Mouse (Mus musculus): ENCODE measurements around the gene St6galnac5. TPM values are rescaled to one million over a fixed set of nuclear protein-coding genes. Genes with fewer than 3 reads are reported as not detected.
A peak's percentile ranks its signal among the peaks of the same experiment; 100 is the strongest.

The St6galnac5 gene
- total and polyA plus RNA-seq, 2 experiments from 2014 or later = 12.4 to 12.9 TPM

- no peak overlapping the region for H3K4me3 ChIP-seq (ENCODE audit: low read length)
- no peaks in the 10 kb centered on the region for H3K36me3 ChIP-seq (ENCODE audit: insufficient read depth, low read length)
- no peaks in the 10 kb centered on the region for H3K27me3 ChIP-seq (ENCODE audit: insufficient read depth, low read length)
- no peak for ATAC-seq
- WGBS = 65% methylated on average over 3 of the region's 3 CpGs
- no peak overlapping the region for H3K27ac ChIP-seq
- no peak overlapping the region for H3K4me2 ChIP-seq (ENCODE audit: low read depth, low read length)
- DNase-seq (ENCODE audit: low spot score) = no peak
- no peaks in the 10 kb centered on the region for H3K9me3 ChIP-seq (ENCODE audit: low read length)
- no peak for TF ChIP-seq CTCF (IDR thresholded peaks at IDR 0.05; ENCODE audit: low read depth)
- no peak overlapping the region for H3K9ac ChIP-seq (replicated peaks; ENCODE audit: low read length)
- H3K4me1 ChIP-seq (ENCODE audit: insufficient read depth, low read length) = no peaks in the 10 kb centered on the region
Observed at GRCm38 (mm10) chr3:152944766-152945165, 37.3 kb downstream of the St6galnac5 start.

GRCm38 (mm10) chr3:152942985-152943384, 39.1 kb downstream of the St6galnac5 start:
- H3K9me3 ChIP-seq (ENCODE audit: low read length) = no peaks in the 10 kb centered on the region
- TF ChIP-seq CTCF (IDR thresholded peaks at IDR 0.05; ENCODE audit: low read depth) = no peak
- no peak overlapping the region for H3K4me3 ChIP-seq (ENCODE audit: low read length)
- H3K36me3 ChIP-seq (ENCODE audit: insufficient read depth, low read length) = no peaks in the 10 kb centered on the region
- H3K27me3 ChIP-seq (ENCODE audit: insufficient read depth, low read length) = no peaks in the 10 kb centered on the region
- no peaks in the 10 kb centered on the region for H3K4me1 ChIP-seq (ENCODE audit: insufficient read depth, low read length)
- H3K4me2 ChIP-seq (ENCODE audit: low read depth, low read length) = no peak overlapping the region
- ATAC-seq = 0 out of 2 replicates have a peak, but pooled peaks have one; percentile 46
- H3K27ac ChIP-seq = no peak overlapping the region
- DNase-seq (ENCODE audit: low spot score) = no peak
- H3K9ac ChIP-seq (replicated peaks; ENCODE audit: low read length) = no peak overlapping the region
- WGBS = 55% methylated on average over 11 of the region's 11 CpGs

GRCm38 (mm10) chr3:152941671-152942070, 40.4 kb downstream of the St6galnac5 start:
- Histone ChIP-seq H3K4me1 (ENCODE audit: insufficient read depth, low read length) (no peaks in the 10 kb centered on the region), H3K36me3 (ENCODE audit: insufficient read depth, low read length) (no peaks in the 10 kb centered on the region), H3K9me3 (ENCODE audit: low read length) (no peaks in the 10 kb centered on the region), H3K4me3 (ENCODE audit: low read length) (no peak overlapping the region), H3K9ac (replicated peaks; ENCODE audit: low read length) (no peak overlapping the region), H3K4me2 (ENCODE audit: low read depth, low read length) (no peak overlapping the region), H3K27me3 (ENCODE audit: insufficient read depth, low read length) (no peaks in the 10 kb centered on the region), H3K27ac (no peak overlapping the region)
- TF ChIP-seq CTCF (IDR thresholded peaks at IDR 0.05; ENCODE audit: low read depth) = no peak
- DNase-seq (ENCODE audit: low spot score) = no peak
- 80% methylated on average over 5 of the region's 5 CpGs for WGBS
- ATAC-seq = no peak

GRCm38 (mm10) chr3:152936313-152936712, 45.7 kb downstream of the St6galnac5 start:
- TF ChIP-seq CTCF (IDR thresholded peaks at IDR 0.05; ENCODE audit: low read depth) = no peak
- no peaks in the 10 kb centered on the region for H3K4me1 ChIP-seq (ENCODE audit: insufficient read depth, low read length)
- H3K9ac ChIP-seq (replicated peaks; ENCODE audit: low read length) = no peak overlapping the region
- no peak overlapping the region for H3K27ac ChIP-seq
- H3K9me3 ChIP-seq (ENCODE audit: low read length) = no peaks in the 10 kb centered on the region
- no peaks in the 10 kb centered on the region for H3K36me3 ChIP-seq (ENCODE audit: insufficient read depth, low read length)
- no peak overlapping the region for H3K4me3 ChIP-seq (ENCODE audit: low read length)
- no peaks in the 10 kb centered on the region for H3K27me3 ChIP-seq (ENCODE audit: insufficient read depth, low read length)
- no peak overlapping the region for H3K4me2 ChIP-seq (ENCODE audit: low read depth, low read length)
- DNase-seq (ENCODE audit: low spot score) = no peak
- 92% methylated on average over 3 of the region's 3 CpGs for WGBS
- no peak for ATAC-seq

GRCm38 (mm10) chr3:152933737-152934136, 48.3 kb downstream of the St6galnac5 start:
- Histone ChIP-seq H3K27ac (no peak overlapping the region), H3K36me3 (ENCODE audit: insufficient read depth, low read length) (no peaks in the 10 kb centered on the region), H3K4me2 (ENCODE audit: low read depth, low read length) (no peak overlapping the region), H3K4me3 (ENCODE audit: low read length) (no peak overlapping the region), H3K4me1 (ENCODE audit: insufficient read depth, low read length) (no peaks in the 10 kb centered on the region), H3K9me3 (ENCODE audit: low read length) (no peaks in the 10 kb centered on the region), H3K27me3 (ENCODE audit: insufficient read depth, low read length) (no peaks in the 10 kb centered on the region), H3K9ac (replicated peaks; ENCODE audit: low read length) (no peak overlapping the region)
- ATAC-seq (no peak), DNase-seq (ENCODE audit: low spot score) (no peak)
- 94% methylated on average over 3 of the region's 3 CpGs for WGBS
- no peak for TF ChIP-seq CTCF (IDR thresholded peaks at IDR 0.05; ENCODE audit: low read depth)

GRCm38 (mm10) chr3:152932544-152932943, 49.5 kb downstream of the St6galnac5 start:
- Histone ChIP-seq H3K9me3 (ENCODE audit: low read length) (no peaks in the 10 kb centered on the region), H3K27ac (no peak overlapping the region), H3K4me1 (ENCODE audit: insufficient read depth, low read length) (0 out of 2 replicates have a peak, but pooled peaks cover 2% of the 10 kb centered on the region), H3K9ac (replicated peaks; ENCODE audit: low read length) (no peak overlapping the region), H3K27me3 (ENCODE audit: insufficient read depth, low read length) (no peaks in the 10 kb centered on the region), H3K4me2 (ENCODE audit: low read depth, low read length) (no peak overlapping the region), H3K4me3 (ENCODE audit: low read length) (no peak overlapping the region), H3K36me3 (ENCODE audit: insufficient read depth, low read length) (no peaks in the 10 kb centered on the region)
- TF ChIP-seq CTCF (IDR thresholded peaks at IDR 0.05; ENCODE audit: low read depth) = no peak
- ATAC-seq = no peak
- 85% methylated on average over 2 of the region's 2 CpGs for WGBS
- no peak for DNase-seq (ENCODE audit: low spot score)

- H3K4me2 ChIP-seq (ENCODE audit: low read depth, low read length) = no peak overlapping the region
- H3K4me3 ChIP-seq (ENCODE audit: low read length) = no peak overlapping the region
- WGBS = 77% methylated on average over 4 of the region's 4 CpGs
- H3K4me1 ChIP-seq (ENCODE audit: insufficient read depth, low read length) = 0 out of 2 replicates have a peak, but pooled peaks cover 2% of the 10 kb centered on the region
- no peak for ATAC-seq
- TF ChIP-seq CTCF (IDR thresholded peaks at IDR 0.05; ENCODE audit: low read depth) = no peak
- no peak overlapping the region for H3K9ac ChIP-seq (replicated peaks; ENCODE audit: low read length)
- no peaks in the 10 kb centered on the region for H3K9me3 ChIP-seq (ENCODE audit: low read length)
- no peak for DNase-seq (ENCODE audit: low spot score)
- no peaks in the 10 kb centered on the region for H3K27me3 ChIP-seq (ENCODE audit: insufficient read depth, low read length)
- H3K27ac ChIP-seq = no peak overlapping the region
- no peaks in the 10 kb centered on the region for H3K36me3 ChIP-seq (ENCODE audit: insufficient read depth, low read length)
Observed at GRCm38 (mm10) chr3:152932096-152932495, 50.0 kb downstream of the St6galnac5 start.

Measured in hindbrain, postnatal 0 days (tissue).